Mouse (Mus musculus) stomach, postnatal 0 days (tissue): ENCODE results near the gene Rpap1.

Experiments used
- CTCF ChIP-seq: IDR thresholded peaks from 2 replicates; pipeline ENCODE4 v1.5.1; 2016; ENCODE audit warnings: antibody characterized with exemption, low read depth, mild to moderate bottlenecking, moderate library complexity
- EP300 ChIP-seq: optimal IDR thresholded peaks from 2 replicates; pipeline ENCODE3; 2016; ENCODE audit warnings: antibody characterized with exemption

DNA sequence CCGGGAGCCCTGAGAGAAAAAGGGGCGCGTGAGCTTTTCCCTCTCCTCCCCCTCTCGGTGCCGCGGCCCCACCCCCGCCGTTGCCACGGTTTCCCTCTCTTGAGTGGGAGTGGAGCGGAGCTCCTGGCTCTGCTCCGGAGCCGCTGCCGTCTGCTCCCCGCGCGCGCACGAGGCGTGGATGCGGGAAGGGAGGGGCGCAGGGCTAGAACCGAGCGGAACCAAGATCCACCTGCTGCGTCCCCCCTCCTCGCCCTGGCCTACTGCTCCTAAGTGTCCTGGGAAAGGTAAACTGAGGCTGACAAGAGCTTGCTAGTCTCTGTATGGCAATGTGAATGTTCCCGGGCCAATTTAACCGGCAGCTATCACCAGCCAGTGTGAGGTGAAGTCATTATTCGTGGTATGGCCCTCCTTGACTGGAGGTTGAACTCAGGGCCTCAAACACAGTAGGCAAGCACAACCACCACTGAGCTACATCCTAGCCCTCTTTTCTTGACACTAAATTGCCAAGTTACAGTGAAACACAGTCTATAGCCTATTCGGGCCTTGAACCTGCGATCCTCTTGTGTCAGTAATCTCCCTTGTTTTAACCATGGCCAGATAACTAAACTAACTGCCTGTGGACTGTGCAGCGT, 44.0 kb downstream of the Rpap1 start:
- TF ChIP-seq CTCF, result no peak
- no peak for TF ChIP-seq EP300
